Mouse (Mus musculus) hindlimb bud, embryonic 11.5 days (tissue): Measurements from ENCODE around the gene Grid1.

Source experiments
- DNase-seq: peaks from one replicate; pipeline ENCODE4 v3.0.0-alpha.2; 2012; ENCODE audit warnings: low read depth, low spot score; ENCODE audit errors: extremely low spot score

The Grid1 gene

GRCm38 (mm10) chr14:35107596-35107995, 287.7 kb downstream of the Grid1 start:
- DNase-seq: no peak

GRCm38 (mm10) chr14:35110928-35111327, 291.0 kb downstream of the Grid1 start:
- DNase-seq: no peak

GRCm38 (mm10) chr14:35112327-35113275, 292.7 kb downstream of the Grid1 start:
- DNase-seq: no peak

- DNase-seq: no peak
Measured at GRCm38 (mm10) chr14:35113276-35113645, 293.4 kb downstream of the Grid1 start.

- no peak for DNase-seq
Measured at GRCm38 (mm10) chr14:35115913-35116312, 296.0 kb downstream of the Grid1 start.

GRCm38 (mm10) chr14:35120089-35120488, 300.2 kb downstream of the Grid1 start:
- DNase-seq: no peak

- no peak for DNase-seq
Measured at GRCm38 (mm10) chr14:35120905-35121304, 301.0 kb downstream of the Grid1 start.

GRCm38 (mm10) chr14:35122111-35122510, 302.2 kb downstream of the Grid1 start:
- no peak for DNase-seq

GRCm38 (mm10) chr14:35123260-35123875, 303.5 kb downstream of the Grid1 start:
- DNase-seq: no peak

GRCm38 (mm10) chr14:35127616-35128015, 307.7 kb downstream of the Grid1 start:
- DNase-seq: no peak

GRCm38 (mm10) chr14:35135056-35135455, 315.1 kb downstream of the Grid1 start:
- DNase-seq: no peak

- DNase-seq: no peak
Measured at GRCm38 (mm10) chr14:35138069-35138468, 318.2 kb downstream of the Grid1 start.

GRCm38 (mm10) chr14:35139824-35140223, 319.9 kb downstream of the Grid1 start:
- no peak for DNase-seq

GRCm38 (mm10) chr14:35152450-35152849, 332.5 kb downstream of the Grid1 start:
- no peak for DNase-seq

- no peak for DNase-seq
Measured at GRCm38 (mm10) chr14:35153701-35154277, 333.9 kb downstream of the Grid1 start.

GRCm38 (mm10) chr14:35154364-35154763, 334.5 kb downstream of the Grid1 start:
- no peak for DNase-seq

- DNase-seq: no peak
Measured at GRCm38 (mm10) chr14:35157069-35157655, 337.3 kb downstream of the Grid1 start.

GRCm38 (mm10) chr14:35159296-35159695, 339.4 kb downstream of the Grid1 start:
- no peak for DNase-seq

- DNase-seq: no peak
Measured at GRCm38 (mm10) chr14:35167451-35167850, 347.5 kb downstream of the Grid1 start.

GRCm38 (mm10) chr14:35173861-35174260, 354.0 kb downstream of the Grid1 start:
- DNase-seq: no peak

GRCm38 (mm10) chr14:35176021-35176420, 356.1 kb downstream of the Grid1 start:
- no peak for DNase-seq
